Mouse (Mus musculus): ENCODE results near the gene Tas2r144. TPM values are rescaled to one million over a fixed set of nuclear protein-coding genes. Genes with fewer than 3 reads are reported as not detected.

The Tas2r144 gene
- total RNA-seq, 2 experiments from 2014 or later = not detected

DNA sequence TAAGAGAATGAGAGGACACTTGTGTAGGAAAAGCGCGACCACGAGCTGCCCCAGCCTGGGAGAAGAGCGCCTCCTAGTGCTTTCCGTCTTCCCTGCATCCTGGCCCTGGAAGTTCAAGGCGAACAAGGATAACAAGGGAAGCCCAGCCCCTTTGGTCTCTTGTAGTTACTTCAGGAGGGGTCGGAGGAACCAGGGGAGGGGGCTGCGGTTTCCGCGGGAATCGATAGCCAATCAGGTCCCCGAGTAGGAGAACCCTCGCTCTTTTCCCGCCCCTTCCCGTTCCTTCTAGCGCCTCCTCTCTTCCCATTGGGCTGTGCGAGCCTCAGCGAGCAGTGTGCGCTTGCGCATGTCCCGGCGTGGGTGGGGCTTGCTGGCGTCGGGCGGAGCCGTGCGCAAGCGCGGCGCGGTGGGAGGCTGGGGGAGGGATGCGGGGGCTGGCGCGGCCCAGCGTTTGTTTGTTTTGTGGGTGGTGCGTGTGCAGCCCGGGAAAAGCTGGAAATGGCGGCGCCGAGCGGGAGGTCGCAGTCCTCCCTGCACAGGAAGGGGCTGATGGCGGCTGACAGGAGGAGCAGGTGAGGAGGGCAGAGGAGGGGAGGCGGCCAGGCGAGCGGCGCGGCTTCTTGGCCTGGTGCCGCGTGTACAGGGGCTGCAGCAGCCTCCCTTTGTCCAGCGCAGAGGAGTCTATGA lies 49.6 kb downstream of the Tas2r144 start, which contains the start of gene Casp2:
Gene Casp2 (plus strand): TSS at position 360 of the 687 bp plus-strand sequence.
- peak; percentile 86 for ATAC-seq (replicated peaks; ENCODE audit: poor library complexity, severe bottlenecking)

Other genes with a start within 250 kb of the Tas2r144 start
- not detected in 2 replicates for gene Sval3, start 247.2 kb upstream of the Tas2r144 start, total RNA-seq (2014; fragmentation: Nextera tagmentation)
- gene Sval3, start 247.2 kb upstream of the Tas2r144 start, total RNA-seq (2017) = not detected in 2 replicates
- gene Sva, start 176.9 kb upstream of the Tas2r144 start, total RNA-seq (2014; fragmentation: Nextera tagmentation) = not detected in 2 replicates
- not detected in 2 replicates for gene Sva, start 176.9 kb upstream of the Tas2r144 start, total RNA-seq (2017)
- not detected in 2 replicates for gene Tas2r139, start 74.4 kb upstream of the Tas2r144 start, total RNA-seq (2014; fragmentation: Nextera tagmentation)
- not detected in 2 replicates for gene Tas2r139, start 74.4 kb upstream of the Tas2r144 start, total RNA-seq (2017)
- 10.5 and 16.7 TPM in 2 replicates for gene Gstk1, start 30.6 kb downstream of the Tas2r144 start, total RNA-seq (2014; fragmentation: Nextera tagmentation)
- gene Gstk1, start 30.6 kb downstream of the Tas2r144 start, total RNA-seq (2017) = 4.9 and 6.4 TPM in 2 replicates
- gene Tmem139, start 46.6 kb downstream of the Tas2r144 start, total RNA-seq (2014; fragmentation: Nextera tagmentation) = not detected in 2 replicates
- not detected in 2 replicates for gene Tmem139, start 46.6 kb downstream of the Tas2r144 start, total RNA-seq (2017)
- 74.3 and 81.1 TPM in 2 replicates for gene Casp2, start 49.7 kb downstream of the Tas2r144 start, total RNA-seq (2014; fragmentation: Nextera tagmentation)
- 48.6 and 58.7 TPM in 2 replicates for gene Casp2, start 49.7 kb downstream of the Tas2r144 start, total RNA-seq (2017)
- gene Clcn1, start 71.4 kb downstream of the Tas2r144 start, total RNA-seq (2014; fragmentation: Nextera tagmentation) = not detected in 2 replicates
- gene Clcn1, start 71.4 kb downstream of the Tas2r144 start, total RNA-seq (2017) = 1.9 TPM in 1 of 2 replicates, not detected in the other
- gene Fam131b, start 109.3 kb downstream of the Tas2r144 start, total RNA-seq (2014; fragmentation: Nextera tagmentation) = not detected in 2 replicates
- not detected in 2 replicates for gene Fam131b, start 109.3 kb downstream of the Tas2r144 start, total RNA-seq (2017)
- gene Zyx, start 134.3 kb downstream of the Tas2r144 start, total RNA-seq (2014; fragmentation: Nextera tagmentation) = 116 and 131 TPM in 2 replicates
- 17.6 and 17.8 TPM in 2 replicates for gene Zyx, start 134.3 kb downstream of the Tas2r144 start, total RNA-seq (2017)
- gene Epha1, start 157.9 kb downstream of the Tas2r144 start, total RNA-seq (2014; fragmentation: Nextera tagmentation) = 0.56 and 0.86 TPM in 2 replicates
- 0.04 TPM in 1 of 2 replicates, not detected in the other for gene Epha1, start 157.9 kb downstream of the Tas2r144 start, total RNA-seq (2017)
- gene Tas2r143, start 184.9 kb downstream of the Tas2r144 start, total RNA-seq (2014; fragmentation: Nextera tagmentation) = 1.6 TPM in 1 of 2 replicates, not detected in the other
- not detected in 2 replicates for gene Tas2r143, start 184.9 kb downstream of the Tas2r144 start, total RNA-seq (2017)
- gene Tas2r135, start 190.1 kb downstream of the Tas2r144 start, total RNA-seq (2014; fragmentation: Nextera tagmentation) = not detected in 2 replicates
- not detected in 2 replicates for gene Tas2r135, start 190.1 kb downstream of the Tas2r144 start, total RNA-seq (2017)
- gene Tas2r126, start 219.2 kb downstream of the Tas2r144 start, total RNA-seq (2014; fragmentation: Nextera tagmentation) = not detected in 2 replicates
- gene Tas2r126, start 219.2 kb downstream of the Tas2r144 start, total RNA-seq (2017) = not detected in 2 replicates
- gene Olfr458, start 249.9 kb downstream of the Tas2r144 start, total RNA-seq (2014; fragmentation: Nextera tagmentation) = not detected in 2 replicates
- not detected in 2 replicates for gene Olfr458, start 249.9 kb downstream of the Tas2r144 start, total RNA-seq (2017)

Measured in granulocyte monocyte progenitor cell, adult 5-6 weeks (primary cell).